24 mouse cellular contexts compared by ENCODE assay signal in genomic region chr13:34383416-34383815, GRCm38 (mm10). TPM values are rescaled to one million over a fixed set of nuclear protein-coding genes. Genes with fewer than 3 reads are reported as not detected.
DNase-seq lines count a peak whose midpoint lies in the region; ATAC-seq and TF ChIP-seq lines count a peak whose summit lies in the region.
"Had no signal": no experiment of that assay in that cellular context is flagged by ENCODE, and none has a peak within 500 bp of the region (broad histone marks: within the 10 kb centered on the region; RNA-seq: fewer than 3 reads in every experiment).

No protein-coding gene starts in this region.

- no peak overlapping the region for H3K4me3 ChIP-seq in heart, embryonic 10.5 days
- H3K4me3 ChIP-seq in heart, embryonic 12.5 days, result no peak overlapping the region
- H3K4me3 ChIP-seq in lung, embryonic 16.5 days (ENCODE audit: low read length), result no peak overlapping the region
- no peak overlapping the region for H3K4me3 ChIP-seq in stomach, embryonic 14.5 days (ENCODE audit: low read depth, low read length)
- H3K4me3 ChIP-seq in stomach, postnatal 0 days (ENCODE audit: low read depth, low read length), result no peak overlapping the region
- H3K4me3 ChIP-seq: forebrain, embryonic 10.5 days; forebrain, embryonic 13.5 days; heart, embryonic 13.5 days; hindbrain, embryonic 12.5 days; hindbrain, embryonic 15.5 days had no signal

- WGBS in heart, embryonic 10.5 days, result 41% methylated on average over 3 of the region's 3 CpGs
- WGBS in heart, embryonic 12.5 days, result 31% methylated on average over 3 of the region's 3 CpGs
- WGBS in lung, embryonic 16.5 days, result 43% methylated on average over 3 of the region's 3 CpGs
- 60% methylated on average over 3 of the region's 3 CpGs for WGBS in stomach, embryonic 14.5 days
- 38% methylated on average over 3 of the region's 3 CpGs for WGBS in stomach, postnatal 0 days

- H3K36me3 ChIP-seq in heart, embryonic 10.5 days, result no peaks in the 10 kb centered on the region
- no peaks in the 10 kb centered on the region for H3K36me3 ChIP-seq in heart, embryonic 12.5 days
- no peaks in the 10 kb centered on the region for H3K36me3 ChIP-seq in lung, embryonic 16.5 days (ENCODE audit: control insufficient read depth, insufficient read depth, low read length)
- H3K36me3 ChIP-seq in stomach, embryonic 14.5 days (ENCODE audit: control insufficient read depth, insufficient read depth, low read length), result no peaks in the 10 kb centered on the region
- H3K36me3 ChIP-seq in stomach, postnatal 0 days (ENCODE audit: control insufficient read depth, insufficient read depth, low read length), result no peaks in the 10 kb centered on the region
- H3K36me3 ChIP-seq: forebrain, embryonic 10.5 days; G1E; heart, embryonic 13.5 days; hindbrain, embryonic 12.5 days; hindbrain, embryonic 15.5 days had no signal

- no peaks in the 10 kb centered on the region for H3K27me3 ChIP-seq in heart, embryonic 10.5 days (ENCODE audit: insufficient read depth, poor library complexity, severe bottlenecking)
- no peaks in the 10 kb centered on the region for H3K27me3 ChIP-seq in heart, embryonic 12.5 days (replicated peaks)
- no peaks in the 10 kb centered on the region for H3K27me3 ChIP-seq in lung, embryonic 16.5 days (ENCODE audit: control insufficient read depth, insufficient read depth, low read depth, low read length)
- H3K27me3 ChIP-seq in stomach, embryonic 14.5 days (ENCODE audit: control insufficient read depth, insufficient read depth, low read length), result no peaks in the 10 kb centered on the region
- H3K27me3 ChIP-seq in stomach, postnatal 0 days (ENCODE audit: control insufficient read depth, insufficient read depth, low read length), result no peaks in the 10 kb centered on the region
- H3K27me3 ChIP-seq: CH12.LX; forebrain, embryonic 13.5 days; heart, embryonic 13.5 days; hindbrain, embryonic 12.5 days; hindbrain, embryonic 15.5 days; Patski had no signal

- H3K27ac ChIP-seq in heart, embryonic 10.5 days, result 0 out of 2 replicates have a peak overlapping the region, but pooled peaks have one; percentile 7
- H3K27ac ChIP-seq in heart, embryonic 12.5 days (ENCODE audit: poor library complexity, severe bottlenecking), result no peak overlapping the region
- peak overlapping the region; percentile 78 for H3K27ac ChIP-seq in lung, embryonic 16.5 days (ENCODE audit: low read length)
- no peak overlapping the region for H3K27ac ChIP-seq in stomach, embryonic 14.5 days (ENCODE audit: low read length)
- H3K27ac ChIP-seq in stomach, postnatal 0 days (replicated peaks), result no peak overlapping the region
- H3K27ac ChIP-seq: forebrain, embryonic 10.5 days; forebrain, embryonic 13.5 days; heart, embryonic 13.5 days; hindbrain, embryonic 12.5 days; hindbrain, embryonic 15.5 days had no signal

- ATAC-seq in heart, embryonic 12.5 days (ENCODE audit: insufficient number of reproducible peaks, low FRiP score), result no peak
- ATAC-seq in lung, embryonic 16.5 days (ENCODE audit: low read depth), result peak; percentile 83
- ATAC-seq in stomach, embryonic 14.5 days (ENCODE audit: insufficient number of reproducible peaks, insufficient read depth, low FRiP score, low read depth), result 0 out of 2 replicates have a peak, but pooled peaks have one; percentile 49
- ATAC-seq in stomach, postnatal 0 days (ENCODE audit: low FRiP score, low TSS enrichment), result no peak
- ATAC-seq: forebrain, embryonic 13.5 days; forebrain, embryonic 16.5 days; Patski had no signal

- no peak overlapping the region for H3K4me2 ChIP-seq in heart, embryonic 12.5 days
- H3K4me2 ChIP-seq in lung, embryonic 16.5 days (ENCODE audit: low read depth, low read length), result no peak overlapping the region
- no peak overlapping the region for H3K4me2 ChIP-seq in stomach, embryonic 14.5 days (replicated peaks; ENCODE audit: low read depth, low read length)
- no peak overlapping the region for H3K4me2 ChIP-seq in stomach, postnatal 0 days (replicated peaks; ENCODE audit: low read depth)
- H3K4me2 ChIP-seq: forebrain, embryonic 13.5 days; heart, embryonic 13.5 days; hindbrain, embryonic 12.5 days; hindbrain, embryonic 15.5 days had no signal

- no peaks in the 10 kb centered on the region for H3K9me3 ChIP-seq in heart, embryonic 10.5 days
- H3K9me3 ChIP-seq in heart, embryonic 12.5 days (replicated peaks), result no peaks in the 10 kb centered on the region
- H3K9me3 ChIP-seq in lung, embryonic 16.5 days (ENCODE audit: control insufficient read depth, low read length), result no peaks in the 10 kb centered on the region
- H3K9me3 ChIP-seq in stomach, embryonic 14.5 days (ENCODE audit: control insufficient read depth, low read depth, low read length), result no peaks in the 10 kb centered on the region
- H3K9me3 ChIP-seq in stomach, postnatal 0 days (ENCODE audit: control insufficient read depth, low read length), result no peaks in the 10 kb centered on the region
- H3K9me3 ChIP-seq: forebrain, embryonic 10.5 days; forebrain, embryonic 13.5 days; G1E; heart, embryonic 13.5 days; hindbrain, embryonic 12.5 days; hindbrain, embryonic 15.5 days had no signal

- peaks cover 5% of the 10 kb centered on the region for H3K4me1 ChIP-seq in heart, embryonic 10.5 days
- peaks cover 11% of the 10 kb centered on the region; the same call in 1 of the 2 replicates for H3K4me1 ChIP-seq in heart, embryonic 12.5 days (replicated peaks)
- no peaks in the 10 kb centered on the region for H3K4me1 ChIP-seq in lung, embryonic 16.5 days (replicated peaks; ENCODE audit: control insufficient read depth, insufficient read depth, low read length)
- H3K4me1 ChIP-seq in stomach, embryonic 14.5 days (ENCODE audit: control insufficient read depth, insufficient read depth, low read length), result no peaks in the 10 kb centered on the region
- H3K4me1 ChIP-seq in stomach, postnatal 0 days (replicated peaks; ENCODE audit: control insufficient read depth, insufficient read depth), result no peaks in the 10 kb centered on the region
- H3K4me1 ChIP-seq: forebrain, embryonic 13.5 days; hindbrain, embryonic 12.5 days; hindbrain, embryonic 15.5 days had no signal

- H3K9ac ChIP-seq in heart, embryonic 12.5 days, result no peak overlapping the region
- H3K9ac ChIP-seq in lung, embryonic 16.5 days (ENCODE audit: low read length), result no peak overlapping the region
- no peak overlapping the region for H3K9ac ChIP-seq in stomach, embryonic 14.5 days (replicated peaks; ENCODE audit: low read depth, low read length)
- H3K9ac ChIP-seq in stomach, postnatal 0 days (ENCODE audit: low read length), result no peak overlapping the region
- H3K9ac ChIP-seq: forebrain, embryonic 13.5 days; heart, embryonic 13.5 days; hindbrain, embryonic 12.5 days; hindbrain, embryonic 15.5 days had no signal

- no peak for DNase-seq in heart, embryonic 10.5 days (ENCODE audit: low spot score)
- DNase-seq in lung, postnatal 14 days, result no peak
- no peak for DNase-seq in stomach, postnatal 0 days (ENCODE audit: low spot score)
- DNase-seq: adrenal gland, postnatal 10 days; adrenal gland, postnatal 36 days; B cell, adult 2 months; cerebellum, adult 18-20 months; cerebellum, adult 9-10 months; cerebellum, postnatal 14 days; gastrocnemius, postnatal 10 days; gastrocnemius, postnatal 36 days; heart, postnatal 14 days had no signal

- no peak for TF ChIP-seq EP300 in stomach, postnatal 0 days (optimal IDR thresholded peaks at IDR 0.05)

- TF ChIP-seq CTCF in stomach, postnatal 0 days (IDR thresholded peaks at IDR 0.05; ENCODE audit: low read depth), result no peak

RNA-seq across cellular contexts. Expression of gene Slc22a23, which starts 38.4 kb away (rescaled TPM):
- 5.1 TPM in 2 replicates for polyA plus RNA-seq in heart, embryonic 10.5 days (2016; fragmentation: Nextera tagmentation; extraction: Ambion mirVana)
- 10.0 and 11.0 TPM in 2 replicates for polyA plus RNA-seq in heart, embryonic 12.5 days (2016; fragmentation: Nextera tagmentation; extraction: Ambion mirVana)
- 3.8 and 4.4 TPM in 2 replicates for polyA plus RNA-seq in lung, embryonic 16.5 days (2015; fragmentation: Nextera tagmentation; extraction: Ambion mirVana)
- 4.9 and 5.9 TPM in 2 replicates for polyA plus RNA-seq in stomach, embryonic 14.5 days (2014; fragmentation: Nextera tagmentation; extraction: Ambion mirVana)
- 6.9 and 7.5 TPM in 2 replicates for polyA plus RNA-seq in stomach, postnatal 0 days (2015; fragmentation: Nextera tagmentation; extraction: Ambion mirVana)

Comparison
In these comparisons a context has a peak if more than half of its experiments do, and no peak if none do; other contexts are left out.
1. H3K27ac ChIP-seq: peak in heart, embryonic 10.5 days (single experiment) and lung, embryonic 16.5 days (single experiment); none in heart, embryonic 12.5 days (single experiment), stomach, embryonic 14.5 days (single experiment) and stomach, postnatal 0 days (single experiment).
2. ATAC-seq: peak in lung, embryonic 16.5 days (single experiment) and stomach, embryonic 14.5 days (single experiment); none in heart, embryonic 12.5 days (single experiment) and stomach, postnatal 0 days (single experiment).